Mouse (Mus musculus) frontal cortex, postnatal 10 days (tissue): Measurements from ENCODE around the gene Scamp1.

Experiments
- DNase-seq, 2 experiments: peaks; one replicate each; pipeline ENCODE4 v3.0.0; 2022; ENCODE audit warnings: low spot score in 2 of 2, mixed read lengths in 1 of 2

The Scamp1 gene

GRCm38 (mm10) chr13:94177148-94177547 is 108.5 kb downstream of the Scamp1 start:
- DNase-seq, result no peak

GRCm38 (mm10) chr13:94175379-94176050 is 110.1 kb downstream of the Scamp1 start:
- DNase-seq, result no peak

- DNase-seq, result no peak
Observed at GRCm38 (mm10) chr13:94174577-94175279, 110.9 kb downstream of the Scamp1 start.

- no peak for DNase-seq
Observed at GRCm38 (mm10) chr13:94173633-94174576, 111.8 kb downstream of the Scamp1 start.

- DNase-seq, result no peak
Observed at GRCm38 (mm10) chr13:94172533-94173310, 112.9 kb downstream of the Scamp1 start.

GRCm38 (mm10) chr13:94171612-94172011 is 114.0 kb downstream of the Scamp1 start:
- no peak for DNase-seq

GRCm38 (mm10) chr13:94169325-94169916 is 116.2 kb downstream of the Scamp1 start:
- no peak for DNase-seq

GRCm38 (mm10) chr13:94168319-94168718 is 117.3 kb downstream of the Scamp1 start:
- no peak for DNase-seq

GRCm38 (mm10) chr13:94164501-94164900 is 121.2 kb downstream of the Scamp1 start:
- no peak for DNase-seq

- DNase-seq, result no peak
Observed at GRCm38 (mm10) chr13:94159478-94160220, 126.0 kb downstream of the Scamp1 start.

- DNase-seq, result no peak
Observed at GRCm38 (mm10) chr13:94158864-94159477, 126.7 kb downstream of the Scamp1 start.

GRCm38 (mm10) chr13:94155657-94156429 is 129.8 kb downstream of the Scamp1 start:
- no peak for DNase-seq

- DNase-seq, result no peak
Observed at GRCm38 (mm10) chr13:94154512-94155296, 131.0 kb downstream of the Scamp1 start.

- DNase-seq, result no peak
Observed at GRCm38 (mm10) chr13:94153658-94154057, 132.0 kb downstream of the Scamp1 start.

- no peak for DNase-seq
Observed at GRCm38 (mm10) chr13:94152836-94153235, 132.8 kb downstream of the Scamp1 start.
